1 mouse cellular context compared by ENCODE assay signal in genomic region chr4:129049306-129050011, GRCm38 (mm10).
A peak's percentile ranks its signal among the peaks of the same experiment; 100 is the strongest.
TF ChIP-seq lines count a peak whose summit lies in the region.

No protein-coding gene starts in this region.

TF ChIP-seq in MEL, 35 proteins besides CTCF, POLR2A, EP300 and RAD21:
- TF ChIP-seq MAZ (IDR thresholded peaks at IDR 0.05; ENCODE audit: low read depth, low read length), result no peak
- TF ChIP-seq MAX (IDR thresholded peaks at IDR 0.05; ENCODE audit: low read length), result no peak
- no peak for TF ChIP-seq USF1 (IDR thresholded peaks at IDR 0.05; ENCODE audit: low read depth, low read length)
- 0 out of 2 replicates have a peak, but pooled peaks have one; percentile 27 for TF ChIP-seq MXI1 (IDR thresholded peaks at IDR 0.05; ENCODE audit: low read depth, low read length)
- no peak for TF ChIP-seq BHLHE40 (IDR thresholded peaks at IDR 0.05; ENCODE audit: borderline replicate concordance, low read depth, low read length)
- no peak for TF ChIP-seq POLR2AphosphoS2 (IDR thresholded peaks at IDR 0.05; ENCODE audit: low read length)
- TF ChIP-seq RCOR1 (IDR thresholded peaks at IDR 0.05; ENCODE audit: low read depth, low read length), result 0 out of 2 replicates have a peak, but pooled peaks have one; percentile 15
- TF ChIP-seq UBTF (IDR thresholded peaks at IDR 0.05; ENCODE audit: borderline replicate concordance, insufficient read depth, low read depth, low read length), result no peak
- TF ChIP-seq GATA1 (IDR thresholded peaks at IDR 0.05; ENCODE audit: low read depth, low read length), result peak; percentile 58
- peak; percentile 53; the same call in 1 of the 2 replicates for TF ChIP-seq SIN3A (IDR thresholded peaks at IDR 0.05; ENCODE audit: low read length)
TF ChIP-seq in MEL: peak in this region for 4.
